Mouse (Mus musculus): ENCODE data around the gene Dnajc6. TPM values are rescaled to one million over a fixed set of nuclear protein-coding genes. Genes with fewer than 3 reads are reported as not detected.

The Dnajc6 gene
- total and polyA plus RNA-seq, 3 experiments, result 15.0 to 20.2 TPM; not detected in 1

- Histone ChIP-seq H3K9ac (ENCODE audit: control insufficient read depth, low read depth, low read length, poor library complexity, severe bottlenecking) (no peak overlapping the region), H3K27me3 (ENCODE audit: control insufficient read depth in 1 of 2, insufficient read depth in 2 of 2, low read length in 2 of 2) (no peaks in the 10 kb centered on the region), H3K36me3 (ENCODE audit: control insufficient read depth in 1 of 2, insufficient read depth in 2 of 2, low read length in 2 of 2) (peaks cover 0 to 1% of the 10 kb centered on the region in 2 experiments; a peak in 2 of 4 replicates), H3K4me1 (ENCODE audit: control insufficient read depth in 1 of 2, insufficient read depth in 2 of 2, low read length in 2 of 2) (no peaks in the 10 kb centered on the region), H3K9me3 (replicated peaks; ENCODE audit: insufficient read depth, low read length) (no peaks in the 10 kb centered on the region), H3K4me3 (ENCODE audit: control insufficient read depth in 1 of 2, insufficient read depth in 1 of 2, low read depth in 2 of 2, low read length in 2 of 2) (no peak overlapping the region), H3K27ac (ENCODE audit: control insufficient read depth, low read depth, low read length) (no peak overlapping the region), H3K79me2 (ENCODE audit: control insufficient read depth, insufficient read depth, low read length, poor library complexity) (no peaks in the 10 kb centered on the region)
- TF ChIP-seq TCF12 (IDR thresholded peaks at IDR 0.05; ENCODE audit: low read depth, low read length) (no peak), BHLHE40 (IDR thresholded peaks at IDR 0.05; ENCODE audit: borderline replicate concordance, low read depth, low read length) (no peak), CHD1 (IDR thresholded peaks at IDR 0.05; ENCODE audit: low read depth, low read length) (no peak), GATA1 (IDR thresholded peaks at IDR 0.05; ENCODE audit: low read depth, low read length) (no peak), RAD21 (IDR thresholded peaks at IDR 0.05; ENCODE audit: low read depth, low read length) (no peak), MYB (IDR thresholded peaks at IDR 0.05; ENCODE audit: low read depth, low read length) (no peak), MAZ (IDR thresholded peaks at IDR 0.05; ENCODE audit: low read depth, low read length) (no peak)
- DNase-seq (ENCODE audit: low read depth, low spot score), result no peak
Measured at GRCm38 (mm10) chr4:101603635-101604034, 107.2 kb downstream of the Dnajc6 start.

DNA sequence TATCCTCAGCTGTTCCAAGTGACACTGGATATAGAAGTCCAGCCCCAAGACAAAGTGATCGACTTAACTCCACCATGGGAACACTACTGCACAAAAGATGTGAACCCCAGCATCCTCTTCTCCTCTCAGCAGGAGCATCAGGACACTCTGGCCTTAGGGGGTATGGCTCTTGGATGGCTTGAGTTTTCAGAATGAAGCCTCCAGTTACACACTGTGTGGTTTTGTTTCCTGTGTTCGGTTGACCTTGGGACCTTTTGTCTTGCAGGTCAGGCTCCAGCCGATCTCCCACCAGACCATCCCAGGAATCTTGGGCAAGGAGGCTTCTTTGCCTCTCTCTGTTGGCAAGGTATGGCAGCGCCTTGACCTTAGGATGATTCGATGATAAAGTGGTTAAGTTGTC is 120.1 kb downstream of the Dnajc6 start:
- TF ChIP-seq BHLHE40 (IDR thresholded peaks at IDR 0.05; ENCODE audit: borderline replicate concordance, low read depth, low read length), result no peak
- no peak for TF ChIP-seq USF2 (IDR thresholded peaks at IDR 0.05; ENCODE audit: borderline replicate concordance in 1 of 2, insufficient read depth in 1 of 2, low read depth in 1 of 2, low read length in 2 of 2)
- TF ChIP-seq POLR2A (IDR thresholded peaks at IDR 0.05; ENCODE audit: control insufficient read depth in 1 of 2, insufficient read depth in 1 of 2, low read depth in 1 of 2, low read length in 2 of 2, poor library complexity in 1 of 2), result no peak
- no peak for TF ChIP-seq HCFC1 (IDR thresholded peaks at IDR 0.05; ENCODE audit: low read depth, low read length)
- no peak for TF ChIP-seq MAFK (IDR thresholded peaks at IDR 0.05; ENCODE audit: borderline replicate concordance, low read depth, low read length)
- no peak for TF ChIP-seq ETS1 (IDR thresholded peaks at IDR 0.05; ENCODE audit: low read depth, low read length)
- no peak for TF ChIP-seq UBTF (IDR thresholded peaks at IDR 0.05; ENCODE audit: borderline replicate concordance, insufficient read depth, low read depth, low read length)
- no peak for TF ChIP-seq TAL1 (IDR thresholded peaks at IDR 0.05; ENCODE audit: low read length)
- TF ChIP-seq MYC (IDR thresholded peaks at IDR 0.05; ENCODE audit: low read depth, low read length), result no peak
- TF ChIP-seq POLR2AphosphoS2 (IDR thresholded peaks at IDR 0.05; ENCODE audit: low read length), result no peak
- no peak for TF ChIP-seq NELFE (IDR thresholded peaks at IDR 0.05; ENCODE audit: low read depth, low read length)
- TF ChIP-seq MEF2A (IDR thresholded peaks at IDR 0.05; ENCODE audit: extremely low read depth, insufficient replicate concordance, low read depth, low read length, poor library complexity, severe bottlenecking), result no peak
- no peak for TF ChIP-seq ELF1 (IDR thresholded peaks at IDR 0.05; ENCODE audit: low read depth, low read length)
- no peak for TF ChIP-seq CHD1 (IDR thresholded peaks at IDR 0.05; ENCODE audit: low read depth, low read length)
- no peaks in the 10 kb centered on the region for H3K27me3 ChIP-seq (ENCODE audit: control insufficient read depth in 1 of 2, insufficient read depth in 2 of 2, low read length in 2 of 2)
- no peaks in the 10 kb centered on the region for H3K79me2 ChIP-seq (ENCODE audit: control insufficient read depth, insufficient read depth, low read length, poor library complexity)
- H3K27ac ChIP-seq (ENCODE audit: control insufficient read depth, low read depth, low read length), result no peak overlapping the region
- no peak for DNase-seq (ENCODE audit: low read depth, low spot score)
- H3K9me3 ChIP-seq (replicated peaks; ENCODE audit: insufficient read depth, low read length), result no peaks in the 10 kb centered on the region
- H3K4me3 ChIP-seq (ENCODE audit: control insufficient read depth in 1 of 2, insufficient read depth in 1 of 2, low read depth in 2 of 2, low read length in 2 of 2), result no peak overlapping the region
- no peak overlapping the region for H3K9ac ChIP-seq (ENCODE audit: control insufficient read depth, low read depth, low read length, poor library complexity, severe bottlenecking)
- H3K4me1 ChIP-seq (ENCODE audit: control insufficient read depth in 1 of 2, insufficient read depth in 2 of 2, low read length in 2 of 2), result no peaks in the 10 kb centered on the region
- peaks cover 0 to 8% of the 10 kb centered on the region in 2 experiments; a peak in 2 of 4 replicates for H3K36me3 ChIP-seq (ENCODE audit: control insufficient read depth in 1 of 2, insufficient read depth in 2 of 2, low read length in 2 of 2)
